Mouse (Mus musculus) embryonic fibroblast, embryonic 13.5 days (primary cell): ENCODE measurements around the gene C1qtnf1. TPM values are rescaled to one million over a fixed set of nuclear protein-coding genes. Genes with fewer than 3 reads are reported as not detected.

Experiments
- H3K27ac ChIP-seq: 2 replicates; pipeline ENCODE4 v1.5.1; 2012; ENCODE audit warnings: low read length, control low read depth, inconsistent platforms; ENCODE audit not compliant: insufficient read depth
- H3K4me1 ChIP-seq: 2 replicates; pipeline ENCODE4 v1.6.1; 2011; ENCODE audit warnings: low read length; ENCODE audit not compliant: control insufficient read depth, insufficient read depth
- H3K4me3 ChIP-seq: 2 replicates; pipeline ENCODE4 v1.5.1; 2011; ENCODE audit warnings: mild to moderate bottlenecking, control low read depth, low read length; ENCODE audit not compliant: insufficient read depth
- CTCF ChIP-seq: IDR thresholded peaks from 2 replicates; pipeline ENCODE4 v1.5.1; 2011; ENCODE audit warnings: mild to moderate bottlenecking, control low read depth, low read length, moderate library complexity, borderline replicate concordance; ENCODE audit not compliant: insufficient read depth
- POLR2A ChIP-seq: IDR thresholded peaks from 2 replicates; pipeline ENCODE4 v1.6.1; 2011; ENCODE audit warnings: low read depth, mild to moderate bottlenecking, control low read depth, low read length, moderate library complexity
- polyA plus RNA-seq: library from polyadenylated mRNA; stranded (reverse); fragments of >200 nt; gene quantifications from 2 replicates; pipeline ENCODE4 v1.2.4, GENCODE M21; 2011; ENCODE audit warnings: low read depth; ENCODE audit not compliant: missing spikeins, insufficient read length

C1qtnf1 gene
- polyA plus RNA-seq, 1 experiment: 23.0 TPM

DNA sequence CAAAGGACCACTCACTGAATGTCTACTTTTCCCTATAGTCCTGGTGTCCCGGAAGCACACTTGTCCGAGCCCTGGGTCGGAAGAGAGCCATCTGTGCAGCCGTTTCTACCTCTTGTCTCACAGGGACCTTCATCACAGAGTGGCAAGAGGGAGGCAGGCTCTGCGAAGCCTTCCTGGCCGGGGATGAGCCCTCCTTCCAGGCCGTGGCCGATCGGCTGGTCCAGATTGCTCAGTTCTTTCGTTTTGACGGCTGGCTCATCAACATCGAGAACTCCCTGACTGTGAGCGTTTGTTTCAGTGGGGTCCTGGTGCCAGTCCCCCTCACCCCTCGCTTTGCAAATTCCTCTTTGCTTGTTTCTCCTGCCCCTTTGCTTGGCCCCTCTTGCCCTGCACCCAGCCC is 53.7 kb downstream of the C1qtnf1 start:
- H3K4me3 ChIP-seq: no peak overlapping the region
- H3K4me1 ChIP-seq: no peaks in the 10 kb centered on the region
- H3K27ac ChIP-seq: no peak overlapping the region
- TF ChIP-seq POLR2A (no peak), CTCF (no peak)

DNA sequence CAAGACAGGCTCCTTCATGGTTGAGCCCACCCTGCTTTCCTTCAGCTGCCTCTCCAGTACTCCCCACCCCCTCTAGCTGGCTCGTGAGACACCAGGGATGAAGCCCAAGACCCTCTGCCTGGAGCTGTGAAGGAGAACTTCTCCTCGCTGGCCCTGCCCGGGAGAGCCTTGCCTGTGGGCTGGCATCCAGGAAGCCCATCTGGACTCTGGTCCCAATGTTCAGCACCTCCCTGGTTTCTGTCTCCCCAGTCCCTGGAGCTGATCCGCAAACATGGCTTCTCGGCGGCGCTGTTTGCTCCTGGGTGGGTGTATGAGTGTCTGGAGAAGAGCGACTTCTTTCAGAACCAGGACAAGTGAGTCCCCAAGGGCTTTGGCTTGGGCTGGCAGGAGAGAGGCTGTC is 56.2 kb downstream of the C1qtnf1 start:
- Histone ChIP-seq H3K4me3 (no peak overlapping the region), H3K27ac (no peak overlapping the region), H3K4me1 (no peaks in the 10 kb centered on the region)
- no peak for TF ChIP-seq POLR2A
- TF ChIP-seq CTCF: no peak

DNA sequence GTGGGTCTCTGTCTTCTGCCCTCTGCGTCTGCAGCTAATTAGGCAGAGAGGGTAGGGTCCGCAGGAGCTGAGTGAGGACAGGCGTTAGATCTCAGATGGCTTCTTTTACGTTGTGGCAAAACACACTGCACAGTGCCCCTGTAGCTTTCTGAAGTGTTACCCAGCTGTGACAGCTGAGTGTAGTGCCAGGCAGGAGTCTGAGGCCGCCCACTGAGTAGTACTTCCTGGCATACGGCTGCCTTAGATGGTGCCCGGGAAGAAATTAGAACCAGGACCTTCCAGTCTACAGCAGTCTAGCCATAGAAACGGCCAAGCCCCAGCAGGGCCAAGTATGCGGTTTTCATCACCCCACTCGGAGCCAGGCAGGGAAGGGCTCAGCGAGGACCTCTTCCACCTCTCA is 57.3 kb downstream of the C1qtnf1 start:
- H3K27ac ChIP-seq: no peak overlapping the region
- TF ChIP-seq POLR2A (no peak), CTCF (no peak)
- no peaks in the 10 kb centered on the region for H3K4me1 ChIP-seq
- H3K4me3 ChIP-seq: no peak overlapping the region

DNA sequence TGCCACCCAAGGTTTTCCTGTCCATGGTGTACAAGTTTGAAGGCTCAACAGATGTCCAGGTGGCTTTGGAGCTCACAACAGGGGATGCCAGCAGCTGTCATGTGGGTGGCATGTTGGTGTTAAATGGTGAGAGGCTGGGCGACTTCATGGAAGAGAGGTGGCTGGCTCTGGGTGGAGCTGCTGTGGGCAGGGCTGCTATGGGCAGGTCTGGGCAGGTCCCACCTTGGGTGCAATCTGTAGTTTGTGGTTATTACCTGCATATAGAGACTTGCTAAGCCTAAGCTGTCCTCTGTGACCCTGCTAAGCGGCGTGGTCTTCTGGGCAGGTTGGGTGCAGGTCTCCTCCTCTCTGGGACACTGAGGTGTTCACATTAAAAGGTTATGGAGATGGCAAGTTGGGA is 57.8 kb downstream of the C1qtnf1 start:
- Histone ChIP-seq H3K27ac (no peak overlapping the region), H3K4me1 (no peaks in the 10 kb centered on the region), H3K4me3 (no peak overlapping the region)
- TF ChIP-seq CTCF: no peak
- TF ChIP-seq POLR2A: no peak

DNA sequence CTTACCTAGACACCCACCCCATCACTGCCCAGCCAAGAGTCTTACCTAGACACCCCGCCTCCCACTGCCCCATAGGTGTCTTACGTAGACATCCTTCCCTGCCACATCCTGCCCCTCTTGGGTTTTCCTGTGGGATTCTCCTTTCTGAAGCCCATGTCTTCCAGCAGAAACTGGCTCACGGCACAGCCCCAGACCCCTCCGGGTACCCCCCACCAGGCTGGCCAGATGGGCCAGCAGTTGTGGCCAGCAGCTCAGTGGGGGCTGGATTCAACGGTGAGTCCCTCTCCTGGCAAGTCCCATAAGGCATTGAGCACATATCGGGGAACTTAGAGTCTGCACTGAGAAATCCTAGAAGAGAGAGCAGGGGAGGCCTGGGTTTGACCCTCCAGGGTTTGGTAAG is 58.3 kb downstream of the C1qtnf1 start:
- Histone ChIP-seq H3K4me1 (no peaks in the 10 kb centered on the region), H3K4me3 (no peak overlapping the region), H3K27ac (no peak overlapping the region)
- TF ChIP-seq POLR2A: no peak

DNA sequence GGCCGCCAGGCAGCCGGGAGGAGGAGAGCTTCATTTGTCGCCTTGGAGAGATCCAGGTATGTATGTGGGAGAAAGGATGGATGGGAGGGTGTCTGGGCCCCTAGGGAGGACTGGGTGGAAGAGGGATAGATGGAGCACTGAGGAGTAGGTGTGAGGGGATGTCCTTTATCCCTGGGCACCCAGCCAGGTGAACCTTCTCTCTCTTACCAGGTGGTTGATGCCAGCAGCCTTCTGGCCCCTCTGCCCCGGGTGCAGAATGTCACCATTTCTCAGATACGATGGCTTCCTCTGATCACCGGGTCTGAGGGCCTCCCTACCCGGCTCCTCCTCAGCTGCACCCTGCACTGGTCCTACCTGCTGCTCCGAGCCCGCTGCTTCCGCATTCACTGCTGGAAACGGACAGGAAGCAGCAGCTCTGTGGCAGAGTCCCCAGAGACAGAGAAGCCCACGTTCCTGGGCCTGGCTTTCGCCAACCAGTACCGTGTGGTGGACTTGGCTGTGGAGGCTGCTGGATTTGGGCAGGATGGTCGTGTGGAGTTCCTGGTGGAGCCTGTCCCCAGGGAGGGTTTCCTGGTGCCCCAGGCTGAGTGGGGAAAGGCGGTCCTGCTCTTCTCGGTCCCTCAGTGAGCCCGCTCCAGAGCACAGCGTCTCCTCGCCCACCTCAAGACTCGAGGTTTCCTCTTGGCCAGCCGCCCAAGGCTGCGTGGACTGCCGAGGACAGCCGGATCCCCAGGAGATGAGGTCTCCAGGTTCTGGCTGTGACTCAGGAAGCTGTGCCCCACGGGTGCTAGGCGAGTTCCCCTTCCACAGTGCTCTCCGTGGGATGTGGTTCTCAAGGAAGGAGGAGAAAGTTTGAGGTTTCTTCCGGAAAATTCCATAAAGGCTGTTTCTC is 59.1 kb downstream of the C1qtnf1 start:
- Histone ChIP-seq H3K27ac (no peak overlapping the region), H3K4me1 (no peaks in the 10 kb centered on the region), H3K4me3 (no peak overlapping the region)
- TF ChIP-seq POLR2A: no peak
- TF ChIP-seq CTCF: no peak

DNA sequence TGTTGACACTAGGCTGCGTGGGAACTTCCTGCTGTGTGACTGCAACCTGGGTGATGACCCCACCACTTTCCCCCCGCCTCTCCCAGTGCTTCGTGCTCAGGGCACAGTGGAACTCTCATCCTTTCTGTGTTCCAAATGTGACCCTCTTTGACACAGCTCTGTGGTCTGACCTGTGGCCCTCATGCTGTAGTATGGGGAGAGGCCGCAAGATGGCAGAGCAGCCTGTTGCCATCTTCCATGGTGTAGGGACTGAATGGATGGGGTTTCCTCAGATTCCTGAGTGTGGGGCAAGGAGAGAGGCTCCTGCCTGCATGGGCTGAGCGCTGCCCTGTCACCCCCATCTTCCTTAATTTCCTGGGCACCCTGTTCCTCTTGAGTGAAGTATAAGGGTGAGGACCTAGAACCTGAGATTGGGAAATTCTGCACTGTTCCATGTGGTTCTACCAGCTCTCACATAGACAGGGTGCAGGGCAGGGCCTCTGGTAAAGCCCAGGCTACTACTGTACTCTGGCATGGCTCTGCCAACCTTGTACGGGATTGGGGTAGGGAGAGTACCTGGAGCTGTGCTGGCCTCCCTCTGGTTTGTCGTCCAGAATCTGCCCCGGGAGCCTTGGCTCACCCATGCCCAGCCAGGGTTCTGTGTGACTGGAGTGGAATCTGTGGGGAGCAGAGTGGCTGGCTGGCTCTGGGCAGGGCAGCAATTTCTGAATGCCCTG is 60.3 kb downstream of the C1qtnf1 start:
- H3K4me3 ChIP-seq: no peak overlapping the region
- no peaks in the 10 kb centered on the region for H3K4me1 ChIP-seq
- no peak overlapping the region for H3K27ac ChIP-seq
- peak; percentile 36; the same call in 1 of the 2 replicates for TF ChIP-seq CTCF
- TF ChIP-seq POLR2A: no peak

DNA sequence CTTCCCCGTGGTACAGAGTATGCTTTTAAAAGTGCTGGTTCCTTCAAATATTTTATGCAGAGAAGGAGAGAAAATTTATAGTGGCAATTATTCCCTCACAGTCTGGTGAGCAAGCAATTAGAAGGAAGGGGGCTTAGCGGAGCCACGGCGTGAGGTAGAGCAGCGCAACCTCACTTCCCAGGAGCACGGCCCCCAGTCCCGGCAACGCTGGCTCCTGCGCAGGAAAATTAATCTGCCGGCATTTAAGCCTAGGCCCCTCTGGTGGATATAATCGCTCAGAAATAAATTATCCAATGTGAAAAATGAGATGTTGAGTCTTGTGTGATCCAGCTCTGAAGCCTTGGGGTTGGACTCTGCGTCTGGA is 60.9 kb downstream of the C1qtnf1 start:
- H3K27ac ChIP-seq: no peak overlapping the region
- no peaks in the 10 kb centered on the region for H3K4me1 ChIP-seq
- H3K4me3 ChIP-seq: no peak overlapping the region
- no peak for TF ChIP-seq POLR2A
- no peak for TF ChIP-seq CTCF

DNA sequence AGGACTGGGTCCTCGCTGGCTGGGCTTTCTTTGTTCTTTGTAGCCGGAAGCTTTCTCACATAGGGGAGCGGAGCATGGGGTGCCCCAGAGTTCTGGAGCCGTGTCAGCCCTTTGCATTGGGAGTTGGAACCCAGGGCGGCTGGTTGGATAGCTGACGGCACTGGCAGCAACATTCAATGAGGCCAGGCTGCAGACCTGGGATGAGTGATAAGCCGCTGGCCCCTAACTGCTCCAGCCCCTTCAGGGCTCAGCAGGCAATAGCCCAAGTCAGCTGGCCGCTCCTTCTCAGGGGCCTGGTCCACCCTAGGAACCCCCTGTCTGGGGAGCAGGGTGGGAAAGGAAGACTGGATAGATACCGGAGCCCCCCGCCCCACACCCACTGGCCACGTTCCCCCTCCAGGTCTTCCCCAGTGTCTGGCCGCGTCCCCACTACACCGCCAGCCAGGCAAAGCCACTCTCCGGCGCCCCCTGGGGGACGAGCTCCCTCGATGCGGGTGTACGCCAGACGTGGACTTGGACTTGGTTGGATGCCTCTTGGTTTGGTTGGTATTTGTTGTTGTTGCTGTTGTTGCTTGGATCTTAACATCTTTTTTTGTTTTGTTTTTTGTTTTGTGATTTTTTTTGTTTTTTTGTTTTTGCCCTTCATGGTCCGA is 62.7 kb downstream of the C1qtnf1 start:
- H3K4me3 ChIP-seq: no peak overlapping the region
- H3K27ac ChIP-seq: no peak overlapping the region
- no peaks in the 10 kb centered on the region for H3K4me1 ChIP-seq
- TF ChIP-seq POLR2A: no peak
- TF ChIP-seq CTCF: peak; percentile 73

DNA sequence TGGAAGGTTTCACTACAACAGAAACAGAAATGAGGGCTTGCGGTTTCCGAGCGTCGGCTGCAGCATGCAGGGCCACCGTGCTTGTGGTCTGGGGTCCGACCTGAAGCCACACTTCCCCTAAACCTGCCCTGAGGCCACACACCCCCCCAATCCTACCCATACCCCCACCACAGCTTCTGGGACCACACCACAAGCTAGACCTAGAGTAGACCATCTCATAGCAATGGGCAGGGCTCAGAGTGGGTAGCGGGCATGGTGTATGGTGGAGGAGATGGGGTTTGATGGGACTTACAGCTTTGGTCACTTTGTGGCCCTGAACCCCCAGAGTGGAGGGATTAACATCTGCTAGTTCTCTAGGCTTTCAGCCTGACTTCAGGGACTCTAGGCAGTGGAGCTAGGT is 63.2 kb downstream of the C1qtnf1 start:
- Histone ChIP-seq H3K4me1 (no peaks in the 10 kb centered on the region), H3K4me3 (no peak overlapping the region), H3K27ac (no peak overlapping the region)
- TF ChIP-seq POLR2A (no peak), CTCF (no peak)
